Mouse (Mus musculus): Measurements from ENCODE around the gene Sik3.
A peak's percentile ranks its signal among the peaks of the same experiment; 100 is the strongest.

The Sik3 gene

GRCm38 (mm10) chr9:46256177-46256576, 243.6 kb downstream of the Sik3 start:
- ATAC-seq (ENCODE audit: insufficient number of reproducible peaks, low FRiP score, low TSS enrichment): no peak

GRCm38 (mm10) chr9:46256658-46257385, 244.2 kb downstream of the Sik3 start:
- ATAC-seq (ENCODE audit: insufficient number of reproducible peaks, low FRiP score, low TSS enrichment): no peak

- ATAC-seq (ENCODE audit: insufficient number of reproducible peaks, low FRiP score, low TSS enrichment): no peak
Observed at GRCm38 (mm10) chr9:46257546-46257945, 244.9 kb downstream of the Sik3 start.

GRCm38 (mm10) chr9:46259111-46259510, 246.5 kb downstream of the Sik3 start:
- ATAC-seq (ENCODE audit: insufficient number of reproducible peaks, low FRiP score, low TSS enrichment): no peak

DNA sequence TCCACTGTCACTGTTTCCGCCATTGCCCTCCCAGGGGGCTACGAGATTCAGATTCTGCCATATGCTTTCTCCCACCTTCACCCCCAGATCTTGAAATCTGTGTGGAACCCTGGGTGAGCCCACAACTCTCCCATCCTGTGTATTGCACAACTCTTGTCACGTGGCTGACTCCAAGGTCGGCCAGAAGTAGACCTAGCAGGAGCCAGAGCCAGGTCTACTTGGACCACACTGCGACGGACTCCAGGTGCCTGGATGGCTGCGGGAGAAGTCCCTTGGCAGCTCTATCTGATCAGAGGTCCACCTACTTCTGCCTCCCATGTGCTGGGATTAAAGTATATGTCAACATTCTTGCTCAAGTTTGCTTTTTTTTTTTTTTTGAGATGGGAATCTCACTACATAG, 248.5 kb downstream of the Sik3 start:
- no peak for ATAC-seq (ENCODE audit: insufficient number of reproducible peaks, low FRiP score, low TSS enrichment)

- ATAC-seq (ENCODE audit: insufficient number of reproducible peaks, low FRiP score, low TSS enrichment): no peak
Observed at GRCm38 (mm10) chr9:46268343-46268873, 255.8 kb downstream of the Sik3 start, which contains the start of gene Apoa5. Gene Apoa5 (plus strand): TSS chr9:46268633.

DNA sequence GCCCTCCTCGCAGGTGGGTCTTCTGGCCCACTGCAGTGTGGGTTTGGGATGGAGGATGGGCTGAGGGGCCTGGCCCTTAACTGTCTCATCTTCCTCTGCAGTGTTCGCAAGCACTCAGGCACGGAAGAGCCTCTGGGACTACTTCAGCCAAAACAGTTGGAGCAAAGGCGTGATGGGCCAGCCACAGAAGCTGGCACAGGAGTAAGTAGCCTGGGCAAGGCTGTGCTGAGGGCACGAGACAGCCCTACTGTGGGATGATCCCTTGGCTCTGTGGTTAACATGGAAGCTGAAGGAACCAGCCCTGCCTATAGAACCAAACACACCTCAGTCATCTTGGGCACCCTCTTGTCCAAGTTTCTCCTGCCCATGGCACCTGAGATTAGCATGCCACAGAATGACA, 256.5 kb downstream of the Sik3 start:
- no peak for ATAC-seq (ENCODE audit: insufficient number of reproducible peaks, low FRiP score, low TSS enrichment)

- ATAC-seq (ENCODE audit: insufficient number of reproducible peaks, low FRiP score, low TSS enrichment): no peak
Observed at GRCm38 (mm10) chr9:46270782-46271181, 258.2 kb downstream of the Sik3 start.

DNA sequence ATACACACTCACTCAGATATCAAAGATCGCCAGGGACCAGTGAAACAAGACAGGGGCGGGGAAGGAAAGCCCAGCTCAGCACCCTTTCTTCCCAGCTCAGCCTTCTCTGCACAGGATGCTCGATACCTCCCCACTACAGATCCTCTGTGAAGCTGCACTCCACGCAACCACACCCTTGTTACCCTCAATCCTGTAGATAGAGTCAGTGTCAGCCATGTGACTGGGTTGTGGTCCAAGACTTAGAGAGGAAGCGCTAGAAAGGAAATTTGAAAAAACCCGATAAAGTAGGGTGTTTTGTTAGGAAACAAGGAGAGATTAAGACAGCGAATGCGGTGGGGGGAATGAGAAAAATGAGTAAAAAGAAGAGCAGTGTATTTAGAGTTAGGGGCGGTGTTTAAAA, 259.4 kb downstream of the Sik3 start:
- ATAC-seq (ENCODE audit: insufficient number of reproducible peaks, low FRiP score, low TSS enrichment): no peak

- ATAC-seq (ENCODE audit: insufficient number of reproducible peaks, low FRiP score, low TSS enrichment): peak; percentile 91
Observed at GRCm38 (mm10) chr9:46272677-46273454, 260.2 kb downstream of the Sik3 start, which contains the start of gene Zpr1. Gene Zpr1 (plus strand): TSS chr9:46273064.
